Mouse (Mus musculus) testis, adult 2 months (tissue): Measurements from ENCODE around the gene S100a2.

Experiments
- CTCF ChIP-seq: fragments of 200-500 bp; IDR thresholded peaks from 2 replicates; pipeline ENCODE4 v1.5.1; 2012; ENCODE audit warnings: low read depth, mild to moderate bottlenecking, inconsistent platforms, low read length, moderate library complexity; ENCODE audit not compliant: control insufficient read depth, insufficient read depth, insufficient replicate concordance
- POLR2A ChIP-seq: fragments of 200-500 bp; IDR thresholded peaks from 2 replicates; pipeline ENCODE4 v1.6.1; 2012; ENCODE audit warnings: low read depth, mild to moderate bottlenecking, inconsistent platforms, low read length, moderate library complexity; ENCODE audit not compliant: control insufficient read depth

DNA sequence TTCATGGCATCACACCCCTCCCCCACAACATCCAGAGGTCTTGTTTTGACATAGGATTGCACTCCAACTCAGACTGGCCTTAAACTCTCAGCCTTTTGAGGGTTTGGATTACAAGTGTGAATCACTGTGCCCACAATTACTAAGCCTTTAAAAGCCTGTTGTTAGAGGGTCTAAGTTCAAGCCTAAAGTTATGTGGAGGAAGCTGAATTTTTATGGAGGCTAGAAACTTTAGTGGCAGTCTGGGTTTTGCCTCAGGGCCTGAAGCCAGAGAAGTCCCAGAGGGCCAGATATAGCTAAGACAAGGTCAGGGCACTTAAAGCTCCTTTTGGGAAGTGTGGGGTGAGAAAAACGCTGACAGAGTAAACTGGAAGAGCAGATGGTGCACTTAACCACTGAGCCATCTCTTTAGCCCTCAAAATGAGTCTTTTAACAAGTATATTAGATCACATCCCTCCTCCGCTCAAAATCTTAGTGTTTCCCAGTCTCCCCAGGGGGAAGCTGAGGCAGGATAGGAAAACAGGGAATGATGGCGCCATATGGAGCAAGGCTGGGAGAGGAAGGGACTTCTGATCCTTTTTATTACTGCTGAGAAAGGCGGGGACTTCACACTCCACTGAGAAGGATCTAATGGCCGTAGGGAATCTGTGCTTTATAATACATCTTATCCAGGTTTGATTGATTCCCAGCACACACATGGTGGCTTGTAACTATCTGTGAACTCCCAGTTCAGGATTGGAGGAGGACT is 40.2 kb upstream of the S100a2 start:
- TF ChIP-seq CTCF: no peak
- no peak for TF ChIP-seq POLR2A
